Mouse (Mus musculus) erythroid progenitor cell, adult 5-6 weeks (primary cell): ENCODE data around the gene Olfr867. TPM values are rescaled to one million over a fixed set of nuclear protein-coding genes. Genes with fewer than 3 reads are reported as not detected.

Experiments used
- ATAC-seq: replicated peaks from 2 replicates; pipeline ENCODE4 v1.8.0; 2016; ENCODE audit warnings: moderate number of reproducible peaks, mild to moderate bottlenecking, moderate TSS enrichment, inconsistent platforms; ENCODE audit not compliant: poor library complexity, low FRiP score, severe bottlenecking
- total RNA-seq, 2 experiments: library from RNA; stranded (forward) in 1 of 2; stranded (reverse) in 1 of 2; fragments of 150-400 nt in 1 of 2; fragments of 186-747, 209-891 nt in 1 of 2; gene quantifications; 2 replicates each; pipeline versions ENCODE4 v1.2.3 to v1.2.4; 2015 to 2017; ENCODE audit warnings: low replicate concordance in 2 of 2

The Olfr867 gene
- not detected in 2 replicates for total RNA-seq (2015; ENCODE audit: low replicate concordance)
- total RNA-seq (2017; ENCODE audit: low replicate concordance) = not detected in 2 replicates

DNA sequence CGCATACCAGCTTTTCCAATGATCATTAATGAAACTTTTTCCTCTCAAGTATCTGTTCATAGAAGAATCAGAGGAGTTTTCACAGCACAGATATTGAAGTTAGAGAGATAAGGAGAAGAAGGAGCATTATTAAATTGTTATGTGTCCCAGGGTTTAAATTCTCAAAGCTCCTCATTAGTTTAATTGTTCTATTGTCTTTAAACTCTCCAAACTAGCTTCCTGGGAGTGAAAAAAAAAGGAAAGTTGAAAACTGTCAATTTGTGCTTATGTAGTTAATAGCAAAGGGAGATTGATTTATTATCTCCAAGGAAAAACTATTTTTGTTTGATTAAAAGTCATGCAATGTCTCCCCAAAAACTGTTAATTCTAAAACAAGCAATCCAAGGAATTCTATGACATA is at the start of gene Olfr867:
Gene Olfr867 (minus strand): TSS at position 101 of the 400 bp plus-strand sequence.
- no peak for ATAC-seq

DNA sequence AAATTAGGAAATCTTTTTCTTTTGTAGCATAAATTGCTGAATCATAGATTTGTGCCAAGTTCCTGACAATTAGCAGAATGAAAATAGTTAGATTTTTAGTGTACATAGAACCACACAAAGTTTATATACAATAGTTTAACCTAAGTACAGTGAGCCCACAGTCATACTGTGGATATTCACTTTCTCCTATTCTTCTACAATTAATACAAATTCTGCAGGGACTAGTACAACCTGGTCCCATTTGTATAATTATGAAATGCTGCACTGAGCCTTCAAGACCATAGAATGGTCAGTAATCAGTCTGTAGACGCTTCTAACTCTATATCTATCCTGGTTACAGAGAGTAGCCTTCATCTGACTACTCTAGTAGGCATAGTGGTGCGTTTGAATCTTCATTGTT is 41.0 kb upstream of the Olfr867 start, which contains the start of gene Olfr868:
Gene Olfr868 (plus strand): TSS at position 301 of the 400 bp plus-strand sequence.
- ATAC-seq = no peak

DNA sequence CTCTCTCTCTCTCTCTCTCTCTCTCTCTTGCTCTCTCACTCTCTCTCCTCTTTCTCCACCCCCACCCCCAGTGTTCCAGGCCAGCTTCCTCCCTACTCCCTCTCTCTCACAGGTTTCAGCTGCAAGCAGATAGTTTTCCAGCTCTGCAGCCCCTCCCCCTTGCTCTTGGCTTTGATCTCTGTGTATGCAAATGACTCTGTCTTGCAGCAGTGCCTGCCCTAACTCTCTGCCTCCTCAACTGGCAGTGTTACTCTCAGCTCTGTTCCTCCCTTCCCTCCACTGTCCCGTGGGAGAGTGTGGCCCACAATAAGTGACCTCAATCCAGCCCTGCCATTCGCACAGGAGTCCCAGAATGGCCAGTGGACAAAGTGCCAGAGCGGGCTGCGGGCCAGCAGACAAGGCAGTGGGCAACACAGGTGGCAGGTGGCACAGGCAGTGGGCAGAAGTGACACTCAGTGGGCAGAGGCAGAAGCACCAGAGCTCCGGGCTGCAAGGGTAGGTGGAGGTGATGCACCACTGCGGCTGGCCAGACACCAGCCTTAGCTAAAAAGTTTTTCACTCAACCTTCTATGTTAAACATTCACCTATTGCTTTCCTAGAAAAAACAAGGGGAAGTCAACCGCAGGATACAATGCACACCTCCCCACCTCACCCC is 16.3 kb upstream of the Olfr867 start:
- no peak for ATAC-seq

DNA sequence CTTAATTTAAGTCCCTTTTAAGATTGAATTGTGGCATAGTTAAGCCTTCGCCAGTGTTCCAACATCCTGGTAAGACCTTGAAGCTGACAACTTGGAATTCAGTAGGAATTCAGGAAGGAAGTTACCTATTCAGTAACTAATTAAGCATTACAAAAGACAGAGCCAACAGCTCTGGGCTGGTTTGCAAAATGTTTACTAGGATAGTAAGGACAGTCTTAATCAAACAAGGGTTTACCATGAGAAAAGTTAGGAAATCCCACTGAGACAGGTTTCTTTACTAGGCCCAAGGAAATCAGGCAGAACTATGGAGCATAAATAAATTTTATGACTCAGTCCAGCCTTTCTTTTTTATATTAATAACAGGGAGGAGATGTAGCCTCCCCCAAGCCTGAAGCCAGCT is 13.9 kb upstream of the Olfr867 start:
- ATAC-seq = no peak

DNA sequence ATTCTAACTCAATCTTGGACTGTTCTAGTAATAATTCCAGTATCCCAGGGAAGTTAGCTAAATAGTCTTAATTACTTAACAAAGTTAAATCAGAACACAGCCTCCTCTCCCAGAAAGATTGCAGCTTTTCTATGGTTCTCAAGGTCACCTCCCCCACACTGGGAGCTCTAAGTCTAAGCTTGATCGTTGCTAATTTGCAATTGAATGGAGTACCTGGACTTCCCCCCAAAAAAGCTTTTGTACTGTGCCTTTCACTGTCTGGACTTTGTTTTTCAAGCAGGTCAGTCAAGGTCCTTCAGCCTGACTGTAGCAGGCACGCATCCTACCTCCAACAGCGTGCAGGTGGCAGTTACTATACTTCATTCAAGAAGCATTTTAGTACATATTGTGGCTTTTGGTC is 12.9 kb upstream of the Olfr867 start:
- ATAC-seq = no peak

DNA sequence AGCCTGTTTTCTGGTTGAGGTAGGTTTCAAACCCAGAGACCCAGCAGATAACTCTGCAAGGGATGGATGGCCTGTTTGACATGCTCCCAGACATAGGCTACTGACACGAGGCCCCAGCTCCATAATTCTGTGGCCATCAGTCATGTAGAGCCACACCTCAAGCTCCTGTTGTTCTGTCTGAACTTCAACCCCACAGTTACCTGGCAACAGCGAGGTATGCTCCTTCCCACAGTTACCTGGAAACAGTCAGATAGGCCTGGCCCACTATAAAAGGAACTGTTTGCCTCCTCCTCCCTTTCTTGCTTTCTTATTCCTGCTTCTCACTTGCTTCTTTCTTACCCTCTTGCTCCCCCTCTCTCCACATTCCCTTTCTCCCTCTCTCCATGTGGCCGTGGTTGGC is 9.4 kb downstream of the Olfr867 start:
- ATAC-seq = no peak

DNA sequence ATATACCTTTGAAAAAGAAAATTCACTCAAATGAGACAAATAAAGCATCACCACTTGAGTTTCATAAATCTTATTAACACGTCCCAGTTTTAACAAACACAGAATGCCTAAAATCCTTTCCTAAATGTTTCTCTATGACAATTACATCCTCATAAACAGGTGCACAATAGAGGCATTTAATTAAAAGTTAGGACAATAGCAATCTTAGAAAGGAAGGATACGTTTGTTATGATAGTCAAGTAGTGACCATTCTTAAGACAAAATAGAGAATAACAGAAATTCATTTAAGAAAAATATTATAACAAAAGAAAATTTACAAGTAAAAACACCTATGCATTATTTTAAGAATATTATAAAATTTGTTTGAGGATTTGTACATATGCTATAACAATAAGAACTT is 29.4 kb downstream of the Olfr867 start, which contains the start of gene Olfr866:
Gene Olfr866 (minus strand): TSS at position 101 of the 400 bp plus-strand sequence.
- no peak for ATAC-seq

Other genes with a start within 250 kb of the Olfr867 start
- gene Olfr860, start 207.8 kb downstream of the Olfr867 start, total RNA-seq (2015; ENCODE audit: low replicate concordance) = not detected in 2 replicates
- gene Olfr860, start 207.8 kb downstream of the Olfr867 start, total RNA-seq (2017; ENCODE audit: low replicate concordance) = not detected in 2 replicates
- gene Olfr862, start 169.6 kb downstream of the Olfr867 start, total RNA-seq (2015; ENCODE audit: low replicate concordance) = not detected in 2 replicates
- gene Olfr862, start 169.6 kb downstream of the Olfr867 start, total RNA-seq (2017; ENCODE audit: low replicate concordance) = not detected in 2 replicates
- under 0.01 TPM in 1 of 2 replicates, not detected in the other for gene Olfr77, start 140.7 kb downstream of the Olfr867 start, total RNA-seq (2015; ENCODE audit: low replicate concordance)
- gene Olfr77, start 140.7 kb downstream of the Olfr867 start, total RNA-seq (2017; ENCODE audit: low replicate concordance) = 0.77 TPM in 1 of 2 replicates, not detected in the other
- gene Olfr866, start 29.5 kb downstream of the Olfr867 start, total RNA-seq (2015; ENCODE audit: low replicate concordance) = not detected in 2 replicates
- not detected in 2 replicates for gene Olfr866, start 29.5 kb downstream of the Olfr867 start, total RNA-seq (2017; ENCODE audit: low replicate concordance)
- not detected in 2 replicates for gene Olfr868, start 41.1 kb upstream of the Olfr867 start, total RNA-seq (2015; ENCODE audit: low replicate concordance)
- not detected in 2 replicates for gene Olfr868, start 41.1 kb upstream of the Olfr867 start, total RNA-seq (2017; ENCODE audit: low replicate concordance)
- not detected in 2 replicates for gene Olfr869, start 71.4 kb upstream of the Olfr867 start, total RNA-seq (2015; ENCODE audit: low replicate concordance)
- gene Olfr869, start 71.4 kb upstream of the Olfr867 start, total RNA-seq (2017; ENCODE audit: low replicate concordance) = not detected in 2 replicates
- not detected in 2 replicates for gene Olfr870, start 116.5 kb upstream of the Olfr867 start, total RNA-seq (2015; ENCODE audit: low replicate concordance)
- not detected in 2 replicates for gene Olfr870, start 116.5 kb upstream of the Olfr867 start, total RNA-seq (2017; ENCODE audit: low replicate concordance)
- gene Olfr871, start 154.6 kb upstream of the Olfr867 start, total RNA-seq (2015; ENCODE audit: low replicate concordance) = not detected in 2 replicates
- not detected in 2 replicates for gene Olfr871, start 154.6 kb upstream of the Olfr867 start, total RNA-seq (2017; ENCODE audit: low replicate concordance)
- gene Olfr872, start 179.6 kb upstream of the Olfr867 start, total RNA-seq (2015; ENCODE audit: low replicate concordance) = not detected in 2 replicates
- not detected in 2 replicates for gene Olfr872, start 179.6 kb upstream of the Olfr867 start, total RNA-seq (2017; ENCODE audit: low replicate concordance)
- not detected in 2 replicates for gene Olfr39, start 224.8 kb upstream of the Olfr867 start, total RNA-seq (2015; ENCODE audit: low replicate concordance)
- gene Olfr39, start 224.8 kb upstream of the Olfr867 start, total RNA-seq (2017; ENCODE audit: low replicate concordance) = not detected in 2 replicates
- not detected in 2 replicates for gene Olfr873, start 241.0 kb upstream of the Olfr867 start, total RNA-seq (2015; ENCODE audit: low replicate concordance)
- not detected in 2 replicates for gene Olfr873, start 241.0 kb upstream of the Olfr867 start, total RNA-seq (2017; ENCODE audit: low replicate concordance)